Mouse (Mus musculus): ENCODE measurements around the gene Ccdc88c. TPM values are rescaled to one million over a fixed set of nuclear protein-coding genes. Genes with fewer than 3 reads are reported as not detected.

Ccdc88c gene
- polyA plus RNA-seq, 1 experiment from 2014 or later: 18.3 TPM

GRCm38 (mm10) chr12:100877936-100878335 lies 150.9 kb downstream of the Ccdc88c start:
- H3K4me3 ChIP-seq: no peak overlapping the region
- 80% methylated on average over 6 of the region's 6 CpGs for WGBS
- no peak for ATAC-seq (replicated peaks)
- H3K27ac ChIP-seq (replicated peaks): no peak overlapping the region
- no peaks in the 10 kb centered on the region for H3K9me3 ChIP-seq
- H3K27me3 ChIP-seq: no peaks in the 10 kb centered on the region
- no peak overlapping the region for H3K9ac ChIP-seq (replicated peaks)
- no peaks in the 10 kb centered on the region for H3K36me3 ChIP-seq
- no peak overlapping the region for H3K4me2 ChIP-seq (replicated peaks)
- H3K4me1 ChIP-seq: no peaks in the 10 kb centered on the region

- Histone ChIP-seq H3K27ac (replicated peaks) (no peak overlapping the region), H3K27me3 (no peaks in the 10 kb centered on the region), H3K4me2 (replicated peaks) (no peak overlapping the region), H3K4me1 (no peaks in the 10 kb centered on the region), H3K9me3 (no peaks in the 10 kb centered on the region), H3K36me3 (no peaks in the 10 kb centered on the region), H3K9ac (replicated peaks) (no peak overlapping the region), H3K4me3 (no peak overlapping the region)
- 79% methylated on average over 6 of the region's 6 CpGs for WGBS
- ATAC-seq (replicated peaks): no peak
These were observed 152.9 kb downstream of the Ccdc88c start for GRCm38 (mm10) chr12:100875960-100876359.

- no peak for ATAC-seq (replicated peaks)
- H3K9ac ChIP-seq (replicated peaks): no peak overlapping the region
- no peaks in the 10 kb centered on the region for H3K4me1 ChIP-seq
- no peaks in the 10 kb centered on the region for H3K9me3 ChIP-seq
- no peaks in the 10 kb centered on the region for H3K27me3 ChIP-seq
- 64% methylated on average over 3 of the region's 3 CpGs for WGBS
- no peaks in the 10 kb centered on the region for H3K36me3 ChIP-seq
- H3K27ac ChIP-seq (replicated peaks): no peak overlapping the region
- no peak overlapping the region for H3K4me3 ChIP-seq
- no peak overlapping the region for H3K4me2 ChIP-seq (replicated peaks)
These were observed 153.3 kb downstream of the Ccdc88c start for GRCm38 (mm10) chr12:100875553-100875952.

- no peaks in the 10 kb centered on the region for H3K4me1 ChIP-seq
- no peaks in the 10 kb centered on the region for H3K9me3 ChIP-seq
- no peaks in the 10 kb centered on the region for H3K27me3 ChIP-seq
- H3K4me2 ChIP-seq (replicated peaks): no peak overlapping the region
- WGBS: 85% methylated on average over 3 of the region's 3 CpGs
- H3K36me3 ChIP-seq: no peaks in the 10 kb centered on the region
- no peak overlapping the region for H3K27ac ChIP-seq (replicated peaks)
- ATAC-seq (replicated peaks): no peak
- H3K9ac ChIP-seq (replicated peaks): no peak overlapping the region
- H3K4me3 ChIP-seq: no peak overlapping the region
These were observed 155.2 kb downstream of the Ccdc88c start for GRCm38 (mm10) chr12:100873612-100874011.

- H3K36me3 ChIP-seq: no peaks in the 10 kb centered on the region
- no peak overlapping the region for H3K27ac ChIP-seq (replicated peaks)
- ATAC-seq (replicated peaks): no peak
- no peaks in the 10 kb centered on the region for H3K27me3 ChIP-seq
- no peak overlapping the region for H3K9ac ChIP-seq (replicated peaks)
- WGBS: 85% methylated on average over 2 of the region's 2 CpGs
- H3K9me3 ChIP-seq: no peaks in the 10 kb centered on the region
- H3K4me3 ChIP-seq: no peak overlapping the region
- no peak overlapping the region for H3K4me2 ChIP-seq (replicated peaks)
- H3K4me1 ChIP-seq: no peaks in the 10 kb centered on the region
These were observed 157.0 kb downstream of the Ccdc88c start for GRCm38 (mm10) chr12:100871841-100872240.

GRCm38 (mm10) chr12:100871234-100871633 lies 157.6 kb downstream of the Ccdc88c start:
- Histone ChIP-seq H3K4me3 (no peak overlapping the region), H3K9ac (replicated peaks) (no peak overlapping the region), H3K27me3 (no peaks in the 10 kb centered on the region), H3K4me2 (replicated peaks) (no peak overlapping the region), H3K4me1 (no peaks in the 10 kb centered on the region), H3K27ac (replicated peaks) (no peak overlapping the region), H3K9me3 (no peaks in the 10 kb centered on the region), H3K36me3 (no peaks in the 10 kb centered on the region)
- WGBS: 91% methylated on average over 6 of the region's 6 CpGs
- no peak for ATAC-seq (replicated peaks)

GRCm38 (mm10) chr12:100868049-100868622 lies 160.7 kb downstream of the Ccdc88c start:
- H3K4me1 ChIP-seq: no peaks in the 10 kb centered on the region
- no peak overlapping the region for H3K4me3 ChIP-seq
- H3K27ac ChIP-seq (replicated peaks): no peak overlapping the region
- ATAC-seq (replicated peaks): no peak
- H3K9ac ChIP-seq (replicated peaks): no peak overlapping the region
- WGBS: 56% methylated on average over 4 of the region's 4 CpGs
- no peaks in the 10 kb centered on the region for H3K27me3 ChIP-seq
- H3K9me3 ChIP-seq: no peaks in the 10 kb centered on the region
- no peak overlapping the region for H3K4me2 ChIP-seq (replicated peaks)
- H3K36me3 ChIP-seq: no peaks in the 10 kb centered on the region

GRCm38 (mm10) chr12:100867097-100867496 lies 161.8 kb downstream of the Ccdc88c start:
- Histone ChIP-seq H3K4me2 (replicated peaks) (no peak overlapping the region), H3K27ac (replicated peaks) (no peak overlapping the region), H3K4me1 (no peaks in the 10 kb centered on the region), H3K9me3 (no peaks in the 10 kb centered on the region), H3K9ac (replicated peaks) (no peak overlapping the region), H3K4me3 (no peak overlapping the region), H3K36me3 (no peaks in the 10 kb centered on the region), H3K27me3 (no peaks in the 10 kb centered on the region)
- no peak for ATAC-seq (replicated peaks)
- 86% methylated on average over 8 of the region's 8 CpGs for WGBS

GRCm38 (mm10) chr12:100865509-100866078 lies 163.3 kb downstream of the Ccdc88c start:
- H3K4me2 ChIP-seq (replicated peaks): no peak overlapping the region
- H3K9ac ChIP-seq (replicated peaks): no peak overlapping the region
- no peak overlapping the region for H3K27ac ChIP-seq (replicated peaks)
- 73% methylated on average over 11 of the region's 11 CpGs for WGBS
- ATAC-seq (replicated peaks): no peak
- H3K36me3 ChIP-seq: no peaks in the 10 kb centered on the region
- H3K27me3 ChIP-seq: no peaks in the 10 kb centered on the region
- no peaks in the 10 kb centered on the region for H3K4me1 ChIP-seq
- H3K4me3 ChIP-seq: no peak overlapping the region
- H3K9me3 ChIP-seq: no peaks in the 10 kb centered on the region

- no peak overlapping the region for H3K4me2 ChIP-seq (replicated peaks)
- no peak overlapping the region for H3K9ac ChIP-seq (replicated peaks)
- H3K4me3 ChIP-seq: no peak overlapping the region
- ATAC-seq (replicated peaks): no peak
- H3K36me3 ChIP-seq: no peaks in the 10 kb centered on the region
- no peak overlapping the region for H3K27ac ChIP-seq (replicated peaks)
- no peaks in the 10 kb centered on the region for H3K9me3 ChIP-seq
- H3K4me1 ChIP-seq: no peaks in the 10 kb centered on the region
- no peaks in the 10 kb centered on the region for H3K27me3 ChIP-seq
These were observed 163.8 kb downstream of the Ccdc88c start for GRCm38 (mm10) chr12:100865072-100865471.

- Histone ChIP-seq H3K27ac (replicated peaks) (no peak overlapping the region), H3K9me3 (no peaks in the 10 kb centered on the region), H3K4me3 (no peak overlapping the region), H3K9ac (replicated peaks) (no peak overlapping the region), H3K27me3 (no peaks in the 10 kb centered on the region), H3K4me2 (replicated peaks) (no peak overlapping the region), H3K4me1 (no peaks in the 10 kb centered on the region), H3K36me3 (no peaks in the 10 kb centered on the region)
- WGBS: 83% methylated on average over 3 of the region's 3 CpGs
- no peak for ATAC-seq (replicated peaks)
These were observed 165.9 kb downstream of the Ccdc88c start for GRCm38 (mm10) chr12:100862856-100863446.

- Histone ChIP-seq H3K9ac (replicated peaks) (no peak overlapping the region), H3K4me1 (no peaks in the 10 kb centered on the region), H3K4me3 (no peak overlapping the region), H3K27ac (replicated peaks) (no peak overlapping the region), H3K4me2 (replicated peaks) (no peak overlapping the region), H3K9me3 (no peaks in the 10 kb centered on the region), H3K27me3 (no peaks in the 10 kb centered on the region), H3K36me3 (no peaks in the 10 kb centered on the region)
- WGBS: 91% methylated on average over 3 of the region's 3 CpGs
- no peak for ATAC-seq (replicated peaks)
These were observed 166.6 kb downstream of the Ccdc88c start for GRCm38 (mm10) chr12:100862272-100862671.

All from forebrain, embryonic 15.5 days (tissue).